Mouse (Mus musculus) heart, postnatal 10 days (tissue): ENCODE results near the gene Vat1l. TPM values are rescaled to one million over a fixed set of nuclear protein-coding genes. Genes with fewer than 3 reads are reported as not detected.

Source experiments
- DNase-seq, 2 experiments: peaks; one replicate each; pipeline ENCODE4 v3.0.0; 2021
- intact Hi-C: fragments of 180-260 bp; cut with DNase I; formaldehyde crosslinking; loops from one replicate; pipeline ENCODE4 v1.15.1; 2025
- total RNA-seq, 2 experiments: library from RNA; stranded (reverse); gene quantifications; 2 replicates each; pipeline ENCODE4 v1.2.3; 2021

Gene Vat1l
- total RNA-seq, result under 1 TPM; 0.22 to 0.84 TPM

DNA sequence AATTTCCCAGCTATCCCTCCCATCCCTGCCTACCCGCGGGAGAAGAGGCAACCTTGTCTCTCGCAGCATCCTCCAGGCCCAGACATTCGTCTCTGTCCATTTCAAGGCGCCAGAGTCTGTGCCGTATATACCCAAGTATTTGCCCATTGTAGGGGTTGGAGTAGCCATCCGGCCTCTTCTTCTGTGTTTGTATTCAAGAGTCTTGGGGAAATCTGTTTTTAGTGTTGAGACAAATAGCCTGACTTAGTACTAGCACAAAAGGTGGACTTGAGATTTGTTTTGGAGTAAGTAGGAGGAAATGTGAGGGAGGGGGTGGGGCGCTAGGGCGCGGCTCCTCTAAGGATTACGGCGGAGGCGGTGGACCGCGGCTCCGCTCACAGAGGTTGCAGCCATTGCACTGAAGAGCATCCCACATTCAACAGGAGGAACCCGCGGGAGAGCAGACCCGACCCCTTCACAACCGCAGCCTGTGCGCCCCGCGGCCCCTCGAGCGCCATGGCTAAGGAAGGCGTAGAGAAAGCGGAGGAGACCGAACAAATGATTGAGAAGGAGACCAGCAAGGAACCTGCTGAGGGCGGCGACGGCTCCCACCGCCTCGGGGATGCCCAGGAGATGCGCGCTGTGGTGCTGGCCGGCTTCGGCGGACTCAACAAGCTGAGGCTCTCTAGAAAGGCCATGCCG lies at the start of gene Vat1l:
Vat1l (plus strand) TSS at position 392 of the 681 bp plus-strand sequence.
- DNase-seq, result peak in 1 of 2 experiments; percentile 2
- intact Hi-C loops, result no loop called here

DNA sequence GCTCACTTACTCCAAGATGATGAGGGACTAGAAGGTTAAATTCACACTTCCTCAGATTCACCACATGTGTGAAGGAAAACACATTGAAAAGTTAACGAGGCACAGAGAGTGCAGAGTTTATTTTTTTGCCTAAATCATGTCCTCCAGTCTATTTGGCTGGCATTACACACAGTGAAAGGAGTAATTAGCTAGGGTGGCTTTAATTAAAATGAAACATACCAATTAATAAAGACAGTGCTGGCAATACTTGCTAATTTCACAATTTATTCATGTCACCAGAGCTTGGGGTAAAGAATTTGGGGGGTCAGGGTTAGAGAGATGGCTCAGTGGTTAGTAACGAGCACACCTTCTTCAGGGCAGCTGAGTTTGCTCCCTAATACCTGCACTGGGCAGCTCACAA lies 46.8 kb upstream of the Vat1l start:
- intact Hi-C loops, result no loop called here

DNA sequence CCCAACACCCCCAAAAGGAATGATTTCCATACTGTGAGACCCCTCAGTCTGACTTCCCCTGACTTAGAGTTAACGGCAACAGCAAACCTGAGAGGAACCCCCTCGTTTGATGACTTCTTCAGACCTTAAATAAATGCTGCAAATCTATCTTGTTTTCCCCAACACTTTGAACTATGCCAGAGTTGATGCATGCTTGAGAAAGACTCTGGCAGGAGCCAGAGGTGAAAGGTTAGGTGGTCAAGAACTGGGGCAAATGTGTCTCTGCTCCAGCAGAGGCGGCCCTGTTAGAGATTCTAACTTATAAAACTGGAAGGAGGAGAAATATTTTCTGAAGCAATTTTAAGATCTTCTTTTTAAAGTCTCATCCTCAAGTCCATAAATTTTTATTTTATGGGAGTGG lies 45.7 kb upstream of the Vat1l start:
- no peak for DNase-seq
- intact Hi-C loops, result no loop called here

More for the DNA sequence above, 46.8 kb upstream of the Vat1l start:
- DNase-seq, result no peak

GRCm38 (mm10) chr8:114163871-114164270 lies 41.5 kb upstream of the Vat1l start:
- intact Hi-C loops, result no loop called here

GRCm38 (mm10) chr8:114164444-114165096 lies 40.8 kb upstream of the Vat1l start:
- DNase-seq, result no peak
- intact Hi-C loops, result no loop called here

More at GRCm38 (mm10) chr8:114163871-114164270, 41.5 kb upstream of the Vat1l start:
- DNase-seq, result no peak

DNA sequence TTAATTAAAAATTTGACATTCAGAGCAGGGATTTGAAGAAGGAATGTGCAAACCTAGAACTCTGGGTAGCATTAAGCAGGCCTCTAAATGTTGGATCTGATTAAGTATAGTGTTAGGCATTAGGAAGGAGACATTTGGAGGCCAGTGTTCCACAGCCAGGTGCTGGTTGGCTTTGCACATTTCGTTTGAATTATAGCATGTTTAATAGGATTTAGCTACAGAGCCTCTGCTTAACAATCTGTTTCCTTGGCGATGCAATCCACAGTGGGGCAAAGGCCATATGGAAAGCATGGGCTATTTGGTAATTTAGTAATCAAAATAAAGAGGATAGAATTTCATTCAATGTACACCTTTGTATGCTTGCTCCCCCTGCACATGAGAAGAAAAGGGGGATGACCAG lies 39.7 kb upstream of the Vat1l start:
- DNase-seq, result no peak
- intact Hi-C loops, result no loop called here

DNA sequence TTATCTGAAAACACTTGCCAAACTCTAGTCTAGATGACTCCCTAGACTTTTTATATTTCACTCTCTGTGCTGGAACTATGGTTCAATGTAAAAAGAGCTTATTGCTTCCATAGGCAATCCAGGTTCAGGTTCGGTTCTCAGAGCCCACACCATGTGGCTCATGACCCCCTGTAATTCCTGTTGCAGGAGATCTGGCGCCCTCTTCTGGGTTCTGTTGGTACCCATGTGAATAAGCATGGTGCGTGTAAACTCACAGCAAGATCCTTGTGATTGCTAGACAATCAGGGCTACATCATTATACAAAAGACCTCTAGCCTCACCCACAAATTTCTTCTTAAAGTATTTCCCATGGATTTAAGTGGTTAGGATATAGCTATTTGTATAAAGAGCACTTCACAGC lies 28.7 kb upstream of the Vat1l start:
- DNase-seq, result no peak
- intact Hi-C loops, result no loop called here

DNA sequence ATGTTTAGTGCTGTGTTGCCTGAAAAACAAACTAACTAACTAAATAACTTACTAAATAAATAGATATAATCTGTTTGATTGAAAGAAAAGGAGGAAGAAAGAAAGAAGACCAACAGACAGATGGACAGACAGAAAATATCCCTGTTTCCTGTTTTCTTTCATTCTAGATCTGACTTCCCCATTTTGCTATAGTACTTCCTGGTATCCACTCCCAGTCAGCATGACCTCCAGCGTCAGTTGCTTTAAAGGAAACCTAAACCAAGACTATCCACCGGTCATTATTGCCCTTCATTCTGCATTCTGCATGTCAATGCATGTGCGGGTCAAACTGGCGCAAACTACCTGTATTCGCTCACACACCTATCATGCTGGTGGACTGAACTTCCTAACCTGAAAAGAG lies 12.1 kb upstream of the Vat1l start:
- intact Hi-C loops, result no loop called here
- DNase-seq, result no peak

GRCm38 (mm10) chr8:114198990-114199389 lies 6.4 kb upstream of the Vat1l start:
- intact Hi-C loops, result no loop called here
- no peak for DNase-seq

- intact Hi-C loops, result no loop called here
- no peak for DNase-seq
Measured at GRCm38 (mm10) chr8:114206421-114206983, 1.1 kb downstream of the Vat1l start.

DNA sequence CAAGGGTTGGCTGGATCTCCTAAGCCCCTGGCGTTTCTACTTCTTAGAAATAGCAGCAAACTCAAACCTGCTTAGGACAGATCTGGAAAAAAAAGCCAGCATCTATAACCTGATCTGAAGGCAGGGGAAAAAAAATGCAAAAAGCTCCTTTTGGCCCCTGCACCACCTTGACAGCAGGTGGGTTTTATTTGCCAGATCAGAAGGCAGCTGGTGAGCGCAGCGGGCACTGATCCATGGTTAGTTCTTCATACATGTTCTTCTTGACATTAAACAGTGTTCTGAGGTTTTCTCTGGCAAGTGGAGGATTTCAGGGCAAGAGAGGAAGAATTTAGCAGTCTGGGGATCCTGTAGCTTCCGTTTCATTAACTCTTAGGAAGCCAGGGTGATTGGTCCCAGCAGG lies 1.6 kb downstream of the Vat1l start:
- intact Hi-C loops, result no loop called here
- DNase-seq, result no peak

DNA sequence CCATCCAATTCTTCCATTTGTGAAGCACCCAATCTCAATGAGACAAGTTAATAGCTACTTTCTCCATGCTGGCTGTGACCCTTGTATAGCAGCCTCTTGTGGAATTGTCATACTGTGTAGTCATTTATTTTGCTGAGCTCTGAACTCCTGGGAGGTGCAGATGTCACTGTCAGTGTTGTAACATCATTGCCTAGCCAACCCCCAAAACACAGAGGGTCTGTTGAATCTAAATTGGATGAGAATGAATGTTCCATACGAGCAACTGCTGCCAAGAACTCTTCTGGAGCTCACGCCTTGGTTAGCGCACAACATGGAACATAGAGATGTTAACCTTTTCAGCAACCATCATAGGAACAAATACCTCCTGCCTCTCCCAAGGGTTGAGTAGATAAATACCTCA lies 15.4 kb downstream of the Vat1l start:
- intact Hi-C loops, result no loop called here
- no peak for DNase-seq

GRCm38 (mm10) chr8:114222001-114222400 lies 16.6 kb downstream of the Vat1l start:
- intact Hi-C loops, result no loop called here

GRCm38 (mm10) chr8:114224001-114224400 lies 18.6 kb downstream of the Vat1l start:
- intact Hi-C loops, result no loop called here
- no peak for DNase-seq

More at GRCm38 (mm10) chr8:114222001-114222400, 16.6 kb downstream of the Vat1l start:
- no peak for DNase-seq

DNA sequence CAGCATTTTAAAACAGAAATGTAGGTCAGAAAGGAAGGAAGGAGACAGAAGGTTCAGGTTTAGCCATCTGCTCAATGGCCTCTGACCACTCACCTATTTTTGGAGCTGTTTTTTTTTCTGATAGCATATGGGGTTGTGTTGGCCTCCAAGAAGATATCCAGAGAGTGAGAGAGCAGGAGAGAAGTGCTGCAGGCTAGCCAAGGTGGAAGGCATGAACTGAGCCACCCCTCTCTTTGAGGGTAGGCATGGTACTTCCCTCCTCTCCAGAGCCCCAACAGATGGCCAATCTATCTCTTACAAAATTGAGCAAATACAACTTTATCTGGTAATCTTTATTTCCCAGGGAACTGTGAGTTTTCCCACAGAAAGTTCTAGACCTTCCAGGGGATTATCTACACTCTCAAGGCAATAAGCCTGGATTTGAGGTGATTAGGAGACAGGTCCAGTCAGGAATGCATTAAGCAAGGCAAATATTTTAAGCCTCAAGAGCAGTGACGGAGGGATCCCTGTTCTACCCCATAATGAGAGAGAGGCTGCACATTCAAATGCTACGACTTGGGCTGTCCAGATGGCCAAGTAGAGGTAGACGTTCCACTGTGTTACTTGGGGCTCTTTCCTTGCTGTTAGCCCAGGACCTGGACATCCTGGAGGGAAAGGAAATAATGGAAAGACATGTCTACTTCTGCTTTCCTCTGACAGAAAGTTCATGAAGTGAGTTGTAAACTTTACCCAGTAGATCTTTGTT lies 46.1 kb downstream of the Vat1l start:
- intact Hi-C loops, result no loop called here
- no peak for DNase-seq

GRCm38 (mm10) chr8:114258685-114259084 lies 53.3 kb downstream of the Vat1l start:
- DNase-seq, result no peak
- intact Hi-C loops, result no loop called here

- intact Hi-C loops, result no loop called here
- no peak for DNase-seq
Measured at GRCm38 (mm10) chr8:114259713-114260355, 54.4 kb downstream of the Vat1l start.

DNA sequence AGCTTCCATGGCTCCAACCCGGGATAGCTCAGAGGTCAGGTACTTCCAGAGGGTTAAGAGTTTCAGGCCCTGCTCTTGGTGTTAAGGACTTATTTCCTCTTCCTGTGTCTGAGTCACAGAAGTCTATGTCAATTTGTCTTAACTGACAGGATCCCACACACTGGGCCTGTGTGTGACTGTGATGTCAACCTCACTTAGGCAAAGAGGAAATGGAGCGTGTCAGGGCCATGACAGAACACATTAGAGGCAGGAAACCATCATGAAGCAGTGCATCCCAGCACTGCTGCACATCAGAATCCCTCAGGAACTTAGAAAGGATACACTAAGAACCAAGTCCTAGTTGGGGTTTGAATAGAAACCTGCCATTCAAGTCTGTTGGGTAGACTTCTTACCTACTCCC lies 56.9 kb downstream of the Vat1l start:
- intact Hi-C loops, result no loop called here
- DNase-seq, result no peak

DNA sequence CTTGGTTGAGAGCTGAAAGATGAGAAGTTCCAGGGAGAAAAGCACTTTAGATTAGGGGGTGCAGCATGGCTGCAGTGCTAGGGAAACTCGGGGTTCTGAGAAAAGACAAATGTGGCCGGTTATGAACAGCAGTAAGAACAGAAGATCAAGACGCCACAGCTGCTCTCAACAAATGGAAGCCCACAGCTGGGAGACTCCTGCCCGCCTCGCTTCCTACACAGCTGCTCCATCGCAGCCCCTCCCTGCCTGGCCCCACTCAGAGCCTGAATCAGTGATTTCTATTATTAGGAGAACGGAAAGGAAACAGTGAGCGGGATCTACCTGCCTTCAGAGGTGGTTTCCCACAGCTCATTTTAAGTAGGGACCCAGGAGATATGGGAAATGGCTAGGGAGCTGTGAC lies 69.1 kb downstream of the Vat1l start:
- intact Hi-C loops, result no loop called here
- no peak for DNase-seq

GRCm38 (mm10) chr8:114281101-114281500 lies 75.7 kb downstream of the Vat1l start:
- peak in 1 of 2 experiments; percentile 7 for DNase-seq
- intact Hi-C loops, result no loop called here
